Mouse (Mus musculus): ENCODE results near the gene Hoxd13.

- no peak for TF ChIP-seq EP300 (IDR thresholded peaks at IDR 0.05; ENCODE audit: insufficient read depth, low read depth, low read length)
- no peak for TF ChIP-seq POLR2A (IDR thresholded peaks at IDR 0.05; ENCODE audit: insufficient read depth, low read depth, low read length)
Observed at GRCm38 (mm10) chr2:74678891-74679595, 10.9 kb downstream of the Hoxd13 start, which contains the start of gene Hoxd11.

Measured in heart, adult 2 months (tissue).